Mouse (Mus musculus) liver, embryonic 13.5 days (tissue): ENCODE data around the gene Tmem170b. TPM values are rescaled to one million over a fixed set of nuclear protein-coding genes. Genes with fewer than 3 reads are reported as not detected.

Experiments used
- ATAC-seq: fragments of 200-750 bp; cut with Nextera tagmentation; 2 replicates; pipeline ENCODE4 v1.8.0; 2017; ENCODE audit warnings: low read depth, mild to moderate bottlenecking, moderate number of reproducible peaks, moderate library complexity
- DNase-seq: peaks from one replicate; pipeline ENCODE4 v3.0.0; 2022
- H3K27ac ChIP-seq: fragments of 300-500 bp; sonication (generic); 2 replicates; pipeline ENCODE4 v1.5.1; 2015; ENCODE audit warnings: moderate library complexity, mild to moderate bottlenecking, inconsistent platforms
- H3K27me3 ChIP-seq: fragments of 300-500 bp; sonication (generic); 2 replicates; pipeline ENCODE4 v1.6.1; 2015; ENCODE audit warnings: mild to moderate bottlenecking, inconsistent platforms
- H3K36me3 ChIP-seq: fragments of 300-500 bp; sonication (generic); 2 replicates; pipeline ENCODE4 v1.6.1; 2015; ENCODE audit warnings: mild to moderate bottlenecking, inconsistent platforms
- H3K4me1 ChIP-seq: fragments of 300-500 bp; sonication (generic); replicated peaks from 2 replicates; pipeline ENCODE4 v1.6.1; 2015; ENCODE audit warnings: inconsistent platforms
- H3K4me2 ChIP-seq: fragments of 300-500 bp; sonication (generic); 2 replicates; pipeline ENCODE4 v1.6.1; 2015; ENCODE audit warnings: inconsistent platforms, mild to moderate bottlenecking, moderate library complexity
- H3K4me3 ChIP-seq: fragments of 300-500 bp; sonication (generic); replicated peaks from 2 replicates; pipeline ENCODE4 v1.5.1; 2015; ENCODE audit warnings: mild to moderate bottlenecking, inconsistent platforms
- H3K9ac ChIP-seq: fragments of 300-500 bp; sonication (generic); 2 replicates; pipeline ENCODE4 v1.6.1; 2015; ENCODE audit warnings: mild to moderate bottlenecking, inconsistent platforms
- H3K9me3 ChIP-seq: fragments of 300-500 bp; sonication (generic); replicated peaks from 2 replicates; pipeline ENCODE4 v1.6.1; 2016; ENCODE audit warnings: inconsistent platforms
- WGBS: fragments of 180-500 bp; shearing (Covaris S2); methylation state at CpG from one replicate; pipeline ENCODE4 v1.1.7; 2015; ENCODE audit not compliant: insufficient replicate concordance; 5-methylcytosine and 5-hydroxymethylcytosine counted together
- polyA plus RNA-seq: library from polyadenylated mRNA; unstranded; fragments of >200 nt; fragmentation: Nextera tagmentation; extraction: Ambion mirVana; gene quantifications from 2 replicates; pipeline ENCODE4 v1.2.1, GENCODE M21; 2015

Tmem170b gene
- polyA plus RNA-seq, 1 experiment from 2014 or later, result 4.5 TPM

- Histone ChIP-seq H3K4me1 (peaks cover 26% of the 10 kb centered on the region), H3K9me3 (no peaks in the 10 kb centered on the region), H3K4me2 (no peak overlapping the region), H3K9ac (no peak overlapping the region), H3K4me3 (no peak overlapping the region), H3K36me3 (no peaks in the 10 kb centered on the region), H3K27me3 (no peaks in the 10 kb centered on the region), H3K27ac (0 out of 2 replicates have a peak overlapping the region, but pooled peaks have one; percentile 39)
- ATAC-seq, result peak; percentile 94
- 42% methylated on average over 4 of the region's 4 CpGs for WGBS
- peak; percentile 20 for DNase-seq
Observed at GRCm38 (mm10) chr13:41619470-41619869, 13.8 kb downstream of the Tmem170b start.

- Histone ChIP-seq H3K4me1 (peaks cover 29% of the 10 kb centered on the region), H3K4me2 (no peak overlapping the region), H3K9ac (no peak overlapping the region), H3K36me3 (no peaks in the 10 kb centered on the region), H3K4me3 (no peak overlapping the region), H3K9me3 (no peaks in the 10 kb centered on the region), H3K27ac (no peak overlapping the region), H3K27me3 (no peaks in the 10 kb centered on the region)
- peak; percentile 52 for ATAC-seq
- 43% methylated on average over 4 of the region's 4 CpGs for WGBS
- no peak for DNase-seq
Observed at GRCm38 (mm10) chr13:41620132-41620531, 14.4 kb downstream of the Tmem170b start.

- no peaks in the 10 kb centered on the region for H3K9me3 ChIP-seq
- no peak overlapping the region for H3K4me2 ChIP-seq
- H3K9ac ChIP-seq, result no peak overlapping the region
- H3K36me3 ChIP-seq, result no peaks in the 10 kb centered on the region; the same call in 1 of the 2 replicates
- H3K4me1 ChIP-seq, result peaks cover 26% of the 10 kb centered on the region
- WGBS, result 53% methylated on average over 1 of the region's 1 CpGs
- no peak overlapping the region for H3K27ac ChIP-seq
- no peak for ATAC-seq
- H3K27me3 ChIP-seq, result no peaks in the 10 kb centered on the region
- DNase-seq, result no peak
- no peak overlapping the region for H3K4me3 ChIP-seq
Observed at GRCm38 (mm10) chr13:41624123-41624522, 18.4 kb downstream of the Tmem170b start.

GRCm38 (mm10) chr13:41625248-41625647, 19.5 kb downstream of the Tmem170b start:
- Histone ChIP-seq H3K27ac (no peak overlapping the region), H3K9ac (no peak overlapping the region), H3K27me3 (no peaks in the 10 kb centered on the region), H3K4me2 (no peak overlapping the region), H3K4me3 (no peak overlapping the region), H3K36me3 (no peaks in the 10 kb centered on the region; the same call in 1 of the 2 replicates), H3K9me3 (no peaks in the 10 kb centered on the region), H3K4me1 (peaks cover 16% of the 10 kb centered on the region)
- no peak for ATAC-seq
- WGBS, result 76% methylated on average over 3 of the region's 3 CpGs
- DNase-seq, result no peak

- no peak overlapping the region for H3K27ac ChIP-seq
- ATAC-seq (no peak), DNase-seq (no peak)
- H3K9me3 ChIP-seq, result no peaks in the 10 kb centered on the region
- H3K4me3 ChIP-seq, result no peak overlapping the region
- H3K27me3 ChIP-seq, result no peaks in the 10 kb centered on the region
- H3K36me3 ChIP-seq, result no peaks in the 10 kb centered on the region; the same call in 1 of the 2 replicates
- WGBS, result 57% methylated on average over 3 of the region's 3 CpGs
- H3K9ac ChIP-seq, result no peak overlapping the region
- peaks cover 16% of the 10 kb centered on the region for H3K4me1 ChIP-seq
- H3K4me2 ChIP-seq, result no peak overlapping the region
Observed at GRCm38 (mm10) chr13:41627277-41627916, 21.7 kb downstream of the Tmem170b start.

- H3K9ac ChIP-seq, result no peak overlapping the region
- ATAC-seq, result 0 out of 2 replicates have a peak, but pooled peaks have one; percentile 41
Observed at GRCm38 (mm10) chr13:41634401-41634818, 28.7 kb downstream of the Tmem170b start.

GRCm38 (mm10) chr13:41638083-41638482, 32.4 kb downstream of the Tmem170b start:
- H3K4me2 ChIP-seq, result no peak overlapping the region
- no peak overlapping the region for H3K27ac ChIP-seq
- no peaks in the 10 kb centered on the region for H3K36me3 ChIP-seq
- no peaks in the 10 kb centered on the region for H3K27me3 ChIP-seq
- WGBS, result 72% methylated on average over 4 of the region's 4 CpGs
- H3K4me3 ChIP-seq, result no peak overlapping the region
- ATAC-seq (no peak), DNase-seq (no peak)
- no peaks in the 10 kb centered on the region for H3K4me1 ChIP-seq
- H3K9me3 ChIP-seq, result no peaks in the 10 kb centered on the region
- no peak overlapping the region for H3K9ac ChIP-seq

More at GRCm38 (mm10) chr13:41634401-41634818, 28.7 kb downstream of the Tmem170b start:
- no peak overlapping the region for H3K27ac ChIP-seq
- peak; percentile 28 for DNase-seq
- no peak overlapping the region for H3K4me3 ChIP-seq
- no peaks in the 10 kb centered on the region for H3K36me3 ChIP-seq
- H3K4me2 ChIP-seq, result no peak overlapping the region
- 24% methylated on average over 13 of the region's 13 CpGs for WGBS
- no peaks in the 10 kb centered on the region for H3K9me3 ChIP-seq
- H3K4me1 ChIP-seq, result no peaks in the 10 kb centered on the region
- no peaks in the 10 kb centered on the region for H3K27me3 ChIP-seq

- Histone ChIP-seq H3K4me3 (no peak overlapping the region), H3K9ac (no peak overlapping the region), H3K4me2 (no peak overlapping the region), H3K4me1 (no peaks in the 10 kb centered on the region), H3K27ac (no peak overlapping the region), H3K9me3 (no peaks in the 10 kb centered on the region), H3K27me3 (no peaks in the 10 kb centered on the region), H3K36me3 (no peaks in the 10 kb centered on the region)
- DNase-seq (peak; percentile 16), ATAC-seq (no peak)
- WGBS, result 21% methylated on average over 6 of the region's 6 CpGs
Observed at GRCm38 (mm10) chr13:41642851-41643250, 37.1 kb downstream of the Tmem170b start.

- 67% methylated on average over 7 of the region's 7 CpGs for WGBS
- ATAC-seq, result no peak
- Histone ChIP-seq H3K27me3 (no peaks in the 10 kb centered on the region), H3K9me3 (no peaks in the 10 kb centered on the region), H3K27ac (no peak overlapping the region), H3K4me2 (no peak overlapping the region), H3K4me1 (no peaks in the 10 kb centered on the region), H3K4me3 (no peak overlapping the region), H3K9ac (no peak overlapping the region), H3K36me3 (no peaks in the 10 kb centered on the region)
- DNase-seq, result no peak
Observed at GRCm38 (mm10) chr13:41643798-41644197, 38.1 kb downstream of the Tmem170b start.

GRCm38 (mm10) chr13:41644591-41645482, 39.1 kb downstream of the Tmem170b start:
- H3K36me3 ChIP-seq, result no peaks in the 10 kb centered on the region
- ATAC-seq (no peak), DNase-seq (no peak)
- 51% methylated on average over 10 of the region's 10 CpGs for WGBS
- H3K27ac ChIP-seq, result no peak overlapping the region
- no peaks in the 10 kb centered on the region for H3K27me3 ChIP-seq
- H3K4me3 ChIP-seq, result no peak overlapping the region
- H3K9ac ChIP-seq, result no peak overlapping the region
- H3K4me2 ChIP-seq, result no peak overlapping the region
- no peaks in the 10 kb centered on the region for H3K4me1 ChIP-seq
- no peaks in the 10 kb centered on the region for H3K9me3 ChIP-seq

- no peak for ATAC-seq
- H3K27ac ChIP-seq, result no peak overlapping the region
- no peaks in the 10 kb centered on the region for H3K36me3 ChIP-seq
- H3K4me1 ChIP-seq, result no peaks in the 10 kb centered on the region
- no peaks in the 10 kb centered on the region for H3K9me3 ChIP-seq
- no peak overlapping the region for H3K4me2 ChIP-seq
- H3K9ac ChIP-seq, result no peak overlapping the region
- H3K4me3 ChIP-seq, result no peak overlapping the region
- H3K27me3 ChIP-seq, result no peaks in the 10 kb centered on the region
- 67% methylated on average over 5 of the region's 5 CpGs for WGBS
- no peak for DNase-seq
Observed at GRCm38 (mm10) chr13:41645483-41645859, 39.8 kb downstream of the Tmem170b start.
